Mouse (Mus musculus) granulocyte monocyte progenitor cell, adult 5-6 weeks (primary cell): Measurements from ENCODE around the gene 4930438A08Rik. TPM values are rescaled to one million over a fixed set of nuclear protein-coding genes. Genes with fewer than 3 reads are reported as not detected.
"Not testable (repeated sequence)": the region's sequence is repeated elsewhere in the genome, so short reads cannot be mapped to it uniquely, and the experiment has no call there.

Experiments used
- ATAC-seq: replicated peaks from 2 replicates; pipeline ENCODE4 v1.8.0; 2016; ENCODE audit warnings: mild to moderate bottlenecking, moderate TSS enrichment, inconsistent platforms; ENCODE audit not compliant: poor library complexity, severe bottlenecking
- total RNA-seq, 2 experiments: library from RNA; stranded (forward) in 1 of 2; stranded (reverse) in 1 of 2; fragments of 200-712, 200-1000 nt in 1 of 2; fragments of >200 nt in 1 of 2; fragmentation: Nextera tagmentation in 1 of 2; gene quantifications; 2 replicates each; pipeline ENCODE4 v1.2.3; 2014 to 2017

The 4930438A08Rik gene
- total RNA-seq, 2 experiments from 2014 or later = 2.2 to 2.8 TPM

- peak; percentile 89 for ATAC-seq
These were observed 1.2 kb downstream of the 4930438A08Rik start for GRCm38 (mm10) chr11:58275756-58276155.

GRCm38 (mm10) chr11:58281970-58282496 is 7.4 kb downstream of the 4930438A08Rik start:
- ATAC-seq = peak; percentile 61

- ATAC-seq = peak; percentile 28; the same call in 1 of the 2 replicates
These were observed 7.9 kb downstream of the 4930438A08Rik start for GRCm38 (mm10) chr11:58282518-58282917.

GRCm38 (mm10) chr11:58289992-58290682 is 15.5 kb downstream of the 4930438A08Rik start:
- peak; percentile 81 for ATAC-seq

- no peak for ATAC-seq
These were observed 16.2 kb downstream of the 4930438A08Rik start for GRCm38 (mm10) chr11:58290812-58291211.

- ATAC-seq = no peak
These were observed 18.2 kb downstream of the 4930438A08Rik start for GRCm38 (mm10) chr11:58292791-58293190.

- ATAC-seq = no peak
These were observed 22.8 kb downstream of the 4930438A08Rik start for GRCm38 (mm10) chr11:58297396-58297795.

GRCm38 (mm10) chr11:58301057-58301456 is 26.5 kb downstream of the 4930438A08Rik start:
- peak; percentile 43 for ATAC-seq

- ATAC-seq = peak; percentile 81
These were observed 27.5 kb downstream of the 4930438A08Rik start for GRCm38 (mm10) chr11:58301837-58302754.

- ATAC-seq = peak; percentile 13
These were observed 28.3 kb downstream of the 4930438A08Rik start for GRCm38 (mm10) chr11:58302774-58303445.

GRCm38 (mm10) chr11:58303594-58303993 is 29.0 kb downstream of the 4930438A08Rik start:
- ATAC-seq = no peak

GRCm38 (mm10) chr11:58305299-58305698 is 30.7 kb downstream of the 4930438A08Rik start:
- ATAC-seq = not testable (repeated sequence)

GRCm38 (mm10) chr11:58306860-58307308 is 32.3 kb downstream of the 4930438A08Rik start, which contains the start of gene Zfp692:
Gene Zfp692 (plus strand): TSS chr11:58307069.
- peak; percentile 67 for ATAC-seq

GRCm38 (mm10) chr11:58307411-58308080 is 32.9 kb downstream of the 4930438A08Rik start:
- ATAC-seq = peak; percentile 51

GRCm38 (mm10) chr11:58308661-58309060 is 34.1 kb downstream of the 4930438A08Rik start:
- no peak for ATAC-seq

- ATAC-seq = no peak
These were observed 39.5 kb downstream of the 4930438A08Rik start for GRCm38 (mm10) chr11:58314069-58314468.

GRCm38 (mm10) chr11:58315536-58316168 is 41.1 kb downstream of the 4930438A08Rik start:
- ATAC-seq = no peak

GRCm38 (mm10) chr11:58316344-58316743 is 41.7 kb downstream of the 4930438A08Rik start:
- ATAC-seq = no peak

GRCm38 (mm10) chr11:58316768-58317390 is 42.3 kb downstream of the 4930438A08Rik start:
- no peak for ATAC-seq
